Mouse (Mus musculus) E14TG2a.4 (cell line): Measurements from ENCODE around the gene Slc22a22.

ENCODE experiments used
- H3K27me3 ChIP-seq: 2 replicates; pipeline ENCODE4 v1.6.1; 2014; ENCODE audit warnings: low read length, control low read depth; ENCODE audit not compliant: insufficient read depth
- H3K36me3 ChIP-seq: 2 replicates; pipeline ENCODE4 v1.6.1; 2014; ENCODE audit warnings: low read length, control low read depth; ENCODE audit not compliant: insufficient read depth
- H3K4me1 ChIP-seq: replicated peaks from 2 replicates; pipeline ENCODE4 v1.6.1; 2014; ENCODE audit warnings: low read depth, low read length, control low read depth
- H3K4me3 ChIP-seq: replicated peaks from 2 replicates; pipeline ENCODE4 v1.5.1; 2014; ENCODE audit warnings: mild to moderate bottlenecking, low read length
- H3K9me3 ChIP-seq: 2 replicates; pipeline ENCODE4 v1.6.1; 2014; ENCODE audit warnings: low read length, control low read depth
- CTCF ChIP-seq: conservative IDR thresholded peaks from 2 replicates; pipeline ENCODE4 v1.5.1; 2014; ENCODE audit warnings: low read length
- NANOG ChIP-seq: IDR thresholded peaks from 2 replicates; pipeline ENCODE4 v1.6.1; 2014; ENCODE audit warnings: borderline replicate concordance, low read length, mixed read lengths
- POU5F1 ChIP-seq: IDR thresholded peaks from 2 replicates; pipeline ENCODE4 v1.6.1; 2014; ENCODE audit warnings: low read length, borderline replicate concordance

Gene Slc22a22

GRCm38 (mm10) chr15:57501559-57501958, 24.1 kb upstream of the Slc22a22 start:
- H3K36me3 ChIP-seq, result no peaks in the 10 kb centered on the region
- no peaks in the 10 kb centered on the region for H3K4me1 ChIP-seq
- TF ChIP-seq NANOG (peak; percentile 64; the same call in 1 of the 2 replicates), POU5F1 (no peak)
- H3K4me3 ChIP-seq, result no peak overlapping the region
- 0 out of 2 replicates have a peak, but pooled peaks cover 3% of the 10 kb centered on the region for H3K27me3 ChIP-seq
- H3K9me3 ChIP-seq, result no peaks in the 10 kb centered on the region

DNA sequence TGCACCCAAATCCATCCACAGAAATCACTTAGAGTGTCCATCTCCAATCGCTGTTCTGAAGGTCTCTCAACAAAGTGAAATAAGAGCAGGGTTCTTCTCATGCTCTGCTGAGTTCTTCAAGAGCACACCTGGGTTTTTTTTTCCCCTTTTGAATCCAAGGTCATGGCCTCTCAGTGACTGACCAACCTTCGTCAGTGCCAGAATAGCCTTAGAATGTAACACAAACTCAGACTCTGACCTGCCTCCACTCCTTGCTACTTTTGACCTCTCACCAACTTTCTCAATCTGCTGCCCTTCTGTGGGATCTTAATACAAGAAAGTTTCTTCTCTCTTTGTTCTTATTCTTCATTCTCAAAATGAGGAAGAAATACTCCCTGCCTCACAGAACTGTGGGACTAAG, 18.7 kb upstream of the Slc22a22 start:
- H3K4me1 ChIP-seq, result no peaks in the 10 kb centered on the region
- no peaks in the 10 kb centered on the region for H3K9me3 ChIP-seq
- 0 out of 2 replicates have a peak, but pooled peaks cover 3% of the 10 kb centered on the region for H3K27me3 ChIP-seq
- no peaks in the 10 kb centered on the region for H3K36me3 ChIP-seq
- H3K4me3 ChIP-seq, result no peak overlapping the region
- TF ChIP-seq CTCF (no peak), NANOG (no peak), POU5F1 (no peak)

DNA sequence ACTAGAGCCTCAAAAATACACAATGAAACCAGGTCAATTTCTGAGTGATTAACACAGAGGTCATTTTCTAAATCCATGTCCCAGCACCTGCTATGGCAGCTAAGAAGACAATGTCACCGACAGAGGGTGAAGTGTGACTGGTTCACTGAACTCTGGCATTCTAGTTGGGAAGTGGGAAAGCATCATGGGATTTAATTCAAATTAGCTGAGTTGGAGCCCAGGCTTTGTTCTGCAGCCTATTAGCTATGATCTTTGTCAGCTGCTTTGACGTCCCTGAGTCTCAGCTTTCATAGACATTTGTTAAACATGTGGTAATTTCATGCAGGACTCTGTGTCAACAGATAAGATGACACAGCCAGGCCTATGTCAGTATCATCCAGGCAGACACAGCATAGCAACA, 5.1 kb upstream of the Slc22a22 start:
- no peaks in the 10 kb centered on the region for H3K36me3 ChIP-seq
- no peaks in the 10 kb centered on the region for H3K27me3 ChIP-seq
- no peak overlapping the region for H3K4me3 ChIP-seq
- H3K9me3 ChIP-seq, result no peaks in the 10 kb centered on the region
- no peaks in the 10 kb centered on the region for H3K4me1 ChIP-seq
- TF ChIP-seq NANOG (no peak), POU5F1 (no peak)

DNA sequence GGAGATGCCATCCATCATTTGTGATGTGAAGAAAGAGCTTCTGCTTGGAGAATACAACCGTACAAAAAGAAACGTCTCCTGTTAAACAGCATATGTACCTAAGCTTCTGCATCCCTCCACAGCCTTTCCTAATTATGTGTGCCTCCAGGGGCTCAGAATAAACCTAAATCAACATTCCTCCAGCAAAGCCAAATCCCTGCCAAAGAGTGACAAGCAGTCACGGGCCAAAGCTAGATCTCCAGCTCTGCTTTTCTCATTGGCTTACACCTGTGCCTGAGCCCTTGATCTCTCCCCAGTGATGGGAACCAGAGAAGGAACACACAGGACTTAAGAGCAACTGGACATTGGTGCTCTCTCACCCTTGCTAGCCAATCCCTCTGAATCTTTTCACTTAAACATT, 5.8 kb downstream of the Slc22a22 start:
- Histone ChIP-seq H3K4me1 (no peaks in the 10 kb centered on the region), H3K36me3 (no peaks in the 10 kb centered on the region), H3K27me3 (no peaks in the 10 kb centered on the region), H3K9me3 (no peaks in the 10 kb centered on the region), H3K4me3 (no peak overlapping the region)
- TF ChIP-seq POU5F1, result no peak
- TF ChIP-seq CTCF, result no peak
- TF ChIP-seq NANOG, result no peak

GRCm38 (mm10) chr15:57465996-57466395, 11.4 kb downstream of the Slc22a22 start:
- Histone ChIP-seq H3K4me1 (no peaks in the 10 kb centered on the region), H3K9me3 (no peaks in the 10 kb centered on the region), H3K36me3 (no peaks in the 10 kb centered on the region), H3K4me3 (no peak overlapping the region), H3K27me3 (no peaks in the 10 kb centered on the region)
- TF ChIP-seq NANOG (no peak), CTCF (no peak), POU5F1 (no peak)

DNA sequence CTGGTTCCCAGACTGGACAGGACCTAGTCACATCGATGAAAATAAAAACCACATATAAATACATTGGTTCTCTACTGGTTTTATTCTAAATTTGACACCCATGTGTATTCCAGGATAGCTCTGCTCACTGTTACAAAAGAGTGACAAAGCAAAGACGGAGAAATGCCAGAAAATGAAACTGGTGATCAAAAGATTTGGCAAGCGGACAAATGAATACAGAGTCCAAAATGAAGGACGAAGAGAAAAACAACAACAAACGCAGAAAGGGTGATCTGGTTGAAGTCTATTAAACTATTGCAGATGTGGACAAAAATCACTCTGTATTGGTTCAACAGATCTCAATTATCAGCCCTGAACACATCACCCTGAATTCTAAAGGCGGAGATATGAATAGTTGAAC, 12.4 kb downstream of the Slc22a22 start:
- H3K4me3 ChIP-seq, result no peak overlapping the region
- no peak for TF ChIP-seq NANOG
- TF ChIP-seq POU5F1, result no peak
- no peak for TF ChIP-seq CTCF

GRCm38 (mm10) chr15:57464066-57464465, 13.4 kb downstream of the Slc22a22 start:
- Histone ChIP-seq H3K4me1 (no peaks in the 10 kb centered on the region), H3K36me3 (no peaks in the 10 kb centered on the region)

More for the DNA sequence above, 12.4 kb downstream of the Slc22a22 start:
- H3K36me3 ChIP-seq, result no peaks in the 10 kb centered on the region
- H3K27me3 ChIP-seq, result no peaks in the 10 kb centered on the region
- no peaks in the 10 kb centered on the region for H3K4me1 ChIP-seq
- no peaks in the 10 kb centered on the region for H3K9me3 ChIP-seq

DNA sequence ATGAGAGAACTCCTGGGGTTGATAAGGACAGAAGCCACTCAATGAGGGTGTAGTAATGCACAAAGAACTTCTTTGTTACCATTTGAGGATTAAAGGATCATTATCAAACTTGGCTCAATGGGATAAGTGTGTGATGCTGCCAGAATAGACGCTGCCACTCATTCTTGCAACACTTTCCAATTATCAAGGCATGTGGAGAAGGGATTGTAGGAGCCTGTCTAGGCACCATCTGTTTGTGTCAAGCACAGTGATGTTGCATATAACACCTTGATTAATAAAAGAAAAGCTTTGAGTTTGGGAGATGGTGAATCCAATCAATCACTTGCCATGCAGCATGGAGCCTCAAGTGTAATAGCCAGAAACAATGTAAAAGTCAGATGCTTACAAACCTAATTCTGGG, 16.1 kb downstream of the Slc22a22 start:
- Histone ChIP-seq H3K36me3 (no peaks in the 10 kb centered on the region), H3K9me3 (no peaks in the 10 kb centered on the region), H3K4me3 (no peak overlapping the region), H3K4me1 (no peaks in the 10 kb centered on the region), H3K27me3 (no peaks in the 10 kb centered on the region)
- TF ChIP-seq POU5F1, result no peak
- no peak for TF ChIP-seq CTCF

More at GRCm38 (mm10) chr15:57464066-57464465, 13.4 kb downstream of the Slc22a22 start:
- Histone ChIP-seq H3K9me3 (no peaks in the 10 kb centered on the region), H3K27me3 (no peaks in the 10 kb centered on the region), H3K4me3 (no peak overlapping the region)
- TF ChIP-seq POU5F1 (no peak), NANOG (no peak), CTCF (no peak)

DNA sequence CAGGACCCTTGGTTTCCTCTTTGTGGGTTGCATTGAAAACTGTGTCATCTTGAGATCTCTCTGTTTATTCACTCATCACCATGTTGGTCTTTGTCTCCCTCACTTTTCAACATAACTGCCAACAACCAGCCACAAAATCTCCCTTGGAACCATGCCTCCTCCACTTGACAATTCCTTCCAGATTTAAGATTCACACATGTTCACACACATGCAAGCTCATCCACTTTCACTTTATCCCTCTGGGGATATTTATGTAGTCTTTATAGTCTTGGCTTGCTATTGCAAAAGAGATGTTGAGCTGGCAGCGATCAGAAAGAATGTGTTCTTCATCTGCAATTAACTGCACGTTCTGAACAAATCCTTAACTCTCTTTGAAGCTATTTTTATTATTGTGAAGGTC, 20.1 kb downstream of the Slc22a22 start:
- Histone ChIP-seq H3K27me3 (no peaks in the 10 kb centered on the region), H3K36me3 (no peaks in the 10 kb centered on the region), H3K4me1 (no peaks in the 10 kb centered on the region), H3K4me3 (no peak overlapping the region), H3K9me3 (0 out of 2 replicates have a peak, but pooled peaks cover 7% of the 10 kb centered on the region)
- no peak for TF ChIP-seq POU5F1
- no peak for TF ChIP-seq NANOG
- no peak for TF ChIP-seq CTCF
